Mouse (Mus musculus) forebrain, embryonic 11.5 days (tissue): ENCODE results near the gene Wdr18. TPM values are rescaled to one million over a fixed set of nuclear protein-coding genes. Genes with fewer than 3 reads are reported as not detected.
A peak's percentile ranks its signal among the peaks of the same experiment; 100 is the strongest.

Experiments
- ATAC-seq: fragments of 200-750 bp; cut with Nextera tagmentation; replicated peaks from 2 replicates; pipeline ENCODE4 v1.8.0; 2017; ENCODE audit warnings: moderate TSS enrichment; ENCODE audit not compliant: low FRiP score
- DNase-seq: peaks from one replicate; pipeline ENCODE4 v3.0.0-alpha.2; 2017; ENCODE audit warnings: low spot score
- H3K27ac ChIP-seq: fragments of 300-500 bp; sonication (generic); 2 replicates; pipeline ENCODE4 v1.5.1; 2014; ENCODE audit warnings: low read depth, low read length
- H3K27me3 ChIP-seq: fragments of 300-500 bp; sonication (generic); 2 replicates; pipeline ENCODE4 v1.6.1; 2014; ENCODE audit warnings: mild to moderate bottlenecking, low read length, mixed read lengths; ENCODE audit not compliant: control insufficient read depth, insufficient read depth
- H3K36me3 ChIP-seq: fragments of 300-500 bp; sonication (generic); 2 replicates; pipeline ENCODE4 v1.6.1; 2014; ENCODE audit warnings: mild to moderate bottlenecking, low read length, moderate library complexity, mixed read lengths; ENCODE audit not compliant: control insufficient read depth, insufficient read depth
- H3K4me1 ChIP-seq: fragments of 300-500 bp; sonication (generic); replicated peaks from 2 replicates; pipeline ENCODE4 v1.6.1; 2014; ENCODE audit warnings: low read length, mixed read lengths; ENCODE audit not compliant: control insufficient read depth, insufficient read depth
- H3K4me2 ChIP-seq: fragments of 300-500 bp; sonication (generic); 2 replicates; pipeline ENCODE4 v1.6.1; 2014; ENCODE audit warnings: low read depth, mild to moderate bottlenecking, low read length, moderate library complexity, mixed read lengths; ENCODE audit not compliant: severe bottlenecking
- H3K4me3 ChIP-seq: fragments of 300-500 bp; sonication (generic); 2 replicates; pipeline ENCODE4 v1.5.1; 2014; ENCODE audit warnings: low read depth, low read length
- H3K9ac ChIP-seq: fragments of 300-500 bp; sonication (generic); 2 replicates; pipeline ENCODE4 v1.6.1; 2014; ENCODE audit warnings: low read length
- H3K9me3 ChIP-seq: fragments of 300-500 bp; sonication (generic); 2 replicates; pipeline ENCODE4 v1.6.1; 2016; ENCODE audit warnings: low read length, mixed read lengths; ENCODE audit not compliant: control insufficient read depth
- WGBS: fragments of 180-500 bp; shearing (Covaris S2); extraction: QIAGEN DNeasy Blood & Tissue Kit; methylation state at CpG from one replicate; pipeline ENCODE4 v1.1.7; 2014; 5-methylcytosine and 5-hydroxymethylcytosine counted together
- polyA plus RNA-seq: library from polyadenylated mRNA; unstranded; fragments of >200 nt; fragmentation: Nextera tagmentation; extraction: Ambion mirVana; gene quantifications from 2 replicates; pipeline ENCODE4 v1.2.1, GENCODE M21; 2014

The Wdr18 gene
- polyA plus RNA-seq, 1 experiment from 2014 or later = 111 TPM

DNA sequence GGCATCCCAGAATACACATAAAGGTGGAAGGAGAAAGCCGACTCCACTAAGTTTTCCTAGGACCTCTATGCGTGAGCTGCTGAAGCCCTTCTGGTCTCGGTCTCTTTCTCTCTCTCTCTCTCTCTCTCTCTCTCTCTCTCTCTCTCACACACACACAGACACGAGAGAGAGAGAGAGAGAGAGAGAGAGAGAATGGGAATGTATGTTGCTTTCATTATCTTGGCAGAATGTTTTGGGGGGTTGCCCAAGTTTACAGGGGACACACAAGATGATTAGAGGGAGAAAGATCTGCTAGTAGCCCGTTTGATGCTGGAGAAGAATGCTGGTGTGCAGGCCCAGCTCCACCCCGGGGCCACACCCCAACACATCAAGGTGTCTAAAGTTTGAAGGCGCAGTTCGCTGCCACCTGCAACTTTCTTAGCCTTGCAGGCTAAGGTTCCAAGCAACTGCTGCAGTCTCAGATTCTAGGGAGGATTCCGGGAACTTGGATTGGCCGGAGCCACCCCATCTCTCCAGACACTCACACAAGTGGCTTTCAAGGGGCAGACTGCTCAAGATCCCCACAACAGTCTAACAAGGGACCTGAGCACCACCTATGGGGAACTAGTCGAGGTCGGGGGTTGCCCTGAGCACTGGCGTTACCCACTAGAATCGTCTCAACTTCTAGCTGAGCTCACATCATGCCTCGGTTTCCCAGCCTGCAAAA, 34.0 kb upstream of the Wdr18 start:
- Histone ChIP-seq H3K27me3 (peaks cover 27% of the 10 kb centered on the region), H3K27ac (0 out of 2 replicates have a peak overlapping the region, but pooled peaks have one; percentile 25), H3K9ac (peak overlapping the region; percentile 83; the same call in 1 of the 2 replicates), H3K9me3 (no peaks in the 10 kb centered on the region), H3K4me2 (peak overlapping the region; percentile 83), H3K4me3 (peak overlapping the region; percentile 86), H3K4me1 (peaks cover 7% of the 10 kb centered on the region), H3K36me3 (no peaks in the 10 kb centered on the region)
- ATAC-seq = no peak
- 14% methylated on average over 14 of the region's 15 CpGs for WGBS
- DNase-seq = no peak

DNA sequence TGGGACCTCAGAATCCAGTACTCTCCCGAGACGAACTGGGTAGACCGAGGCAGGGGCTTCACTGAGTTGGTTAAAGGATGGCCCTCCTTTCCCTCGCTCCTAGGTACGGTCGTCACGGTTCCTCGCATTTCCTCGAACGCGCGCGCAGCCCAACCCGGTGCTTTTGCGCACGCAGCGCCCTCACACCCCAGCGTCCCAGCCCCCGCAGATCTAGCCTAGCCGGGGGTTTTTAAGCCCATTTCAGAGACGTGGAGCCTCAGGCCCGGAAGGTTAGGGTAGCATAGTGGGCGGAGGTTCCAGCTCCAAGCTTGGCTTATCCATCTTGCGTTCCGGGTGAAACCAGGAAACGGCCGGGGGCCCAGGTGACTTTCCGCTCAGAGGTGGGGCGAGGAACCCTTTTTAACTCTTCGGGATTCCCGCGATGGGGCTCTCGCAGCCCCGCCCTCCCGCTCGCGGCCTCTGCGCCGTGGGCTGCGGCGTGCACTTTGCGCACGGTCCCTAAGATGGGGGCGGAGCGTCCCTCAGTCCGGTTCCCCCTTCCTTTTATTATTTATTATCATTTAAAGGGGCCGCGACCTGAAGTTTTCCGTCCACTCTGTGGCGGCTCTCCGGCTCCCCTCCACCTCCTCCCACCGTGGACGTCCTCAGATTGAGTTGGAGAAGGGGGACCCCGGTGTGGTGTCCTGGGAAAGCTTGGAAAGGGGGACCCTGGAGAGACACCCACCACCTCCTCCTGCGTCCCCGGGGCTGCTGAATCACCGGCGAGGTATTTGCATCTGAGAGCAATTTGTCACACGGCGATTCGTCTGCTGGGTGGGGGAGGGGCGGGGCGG, 33.2 kb upstream of the Wdr18 start, which contains the start of gene Arid3a:
TSS of gene Arid3a (plus strand) at position 553 of the 833 bp plus-strand sequence.
- Histone ChIP-seq H3K27me3 (peaks cover 19% of the 10 kb centered on the region), H3K27ac (peak within 1 kb of the TSS; percentile 72), H3K9ac (peak within 1 kb of the TSS; percentile 83), H3K4me1 (peaks cover 6% of the 10 kb centered on the region), H3K36me3 (no peaks in the 10 kb centered on the region), H3K4me3 (peak within 1 kb of the TSS; percentile 86), H3K4me2 (peak within 1 kb of the TSS; percentile 83), H3K9me3 (no peaks in the 10 kb centered on the region)
- ATAC-seq (peak; percentile 73), DNase-seq (peak; percentile 95)
- under 1% methylated on average over 63 of the region's 63 CpGs for WGBS

DNA sequence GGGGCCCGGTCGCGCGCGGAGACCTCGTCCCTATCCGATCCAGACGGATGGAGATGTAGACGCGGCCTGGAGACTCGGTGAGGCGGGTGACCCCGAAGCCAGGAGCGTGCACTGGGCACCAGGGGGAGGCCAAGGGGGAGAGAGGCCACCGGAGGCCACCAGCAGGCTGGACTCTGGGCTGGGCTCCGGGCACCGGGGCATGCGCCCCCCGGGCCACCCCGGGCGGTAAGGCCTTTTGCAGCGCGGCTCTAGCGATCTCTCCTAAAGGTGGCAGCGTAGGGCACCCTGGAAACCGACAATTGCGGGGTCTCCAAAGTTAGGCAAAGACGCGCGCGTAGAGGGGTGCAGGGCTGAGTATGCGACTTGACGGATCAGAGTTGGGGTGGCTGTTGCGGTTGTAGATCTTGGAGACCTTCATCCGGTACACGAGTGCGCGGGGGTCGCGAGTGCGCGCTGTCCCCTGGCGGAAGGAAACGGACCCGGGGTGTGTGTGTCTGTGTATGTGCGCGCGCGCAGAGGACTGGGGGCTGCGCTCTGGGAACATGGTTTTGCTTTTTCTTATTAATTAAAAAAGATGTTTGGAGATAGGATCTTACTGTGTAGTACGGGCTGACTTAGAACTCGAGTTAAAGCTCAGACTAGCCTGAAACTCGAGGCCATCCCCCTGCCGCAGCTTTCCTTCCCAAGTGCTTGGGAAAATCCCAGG, 32.5 kb upstream of the Wdr18 start:
- Histone ChIP-seq H3K9me3 (no peaks in the 10 kb centered on the region), H3K9ac (peak overlapping the region; percentile 83), H3K4me2 (peak overlapping the region; percentile 83), H3K36me3 (no peaks in the 10 kb centered on the region), H3K4me3 (peak overlapping the region; percentile 86), H3K27ac (peak overlapping the region; percentile 72), H3K4me1 (peaks cover 6% of the 10 kb centered on the region), H3K27me3 (peaks cover 11% of the 10 kb centered on the region)
- ATAC-seq (peak; percentile 61), DNase-seq (peak; percentile 87)
- 0% methylated on average over 53 of the region's 54 CpGs for WGBS

DNA sequence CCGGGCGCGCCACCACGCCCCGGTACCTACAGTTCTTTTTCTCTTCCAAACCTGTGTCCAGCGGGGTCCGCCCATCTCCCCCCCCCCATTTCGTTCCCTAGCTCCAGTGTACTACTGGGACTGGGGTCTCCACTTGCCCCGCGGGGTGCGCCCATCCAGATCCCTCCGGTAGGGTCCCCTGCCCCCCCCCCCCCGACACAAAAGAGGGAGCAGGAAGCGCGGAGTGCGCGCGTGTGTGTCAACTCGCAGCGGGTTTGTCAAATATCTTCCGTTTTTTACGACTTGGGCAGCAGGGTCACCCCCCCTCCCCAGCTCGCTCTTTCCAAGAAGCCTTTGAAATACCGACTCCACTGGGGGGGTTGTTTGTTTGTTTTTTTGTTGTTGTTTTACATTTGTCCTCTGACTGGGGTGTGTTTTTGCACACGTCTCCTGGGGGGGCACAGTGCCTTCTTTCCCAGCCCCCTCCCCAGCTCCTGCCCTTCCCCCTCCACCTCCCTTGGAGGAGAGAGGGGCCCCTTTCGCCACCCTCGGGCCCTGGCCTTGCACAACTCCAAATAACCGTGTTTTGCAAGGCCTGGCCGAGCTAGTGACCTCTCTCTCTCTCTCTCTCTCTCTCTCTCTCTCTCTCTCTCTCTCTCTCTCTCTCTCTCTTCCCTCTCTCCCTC, 31.8 kb upstream of the Wdr18 start:
- Histone ChIP-seq H3K4me1 (peaks cover 9% of the 10 kb centered on the region), H3K4me2 (peak overlapping the region; percentile 83), H3K4me3 (peak overlapping the region; percentile 86), H3K9ac (peak overlapping the region; percentile 83), H3K27me3 (peaks cover 4% of the 10 kb centered on the region), H3K9me3 (no peaks in the 10 kb centered on the region), H3K36me3 (no peaks in the 10 kb centered on the region), H3K27ac (peak overlapping the region; percentile 72; the same call in 1 of the 2 replicates)
- ATAC-seq (no peak), DNase-seq (peak; percentile 78)
- WGBS = under 1% methylated on average over 29 of the region's 29 CpGs

- no peak for DNase-seq
- H3K9me3 ChIP-seq = no peaks in the 10 kb centered on the region
- ATAC-seq = 0 out of 2 replicates have a peak, but pooled peaks have one; percentile 10
- peak overlapping the region; percentile 49 for H3K9ac ChIP-seq
- H3K27ac ChIP-seq = peak overlapping the region; percentile 59; the same call in 1 of the 2 replicates
- H3K4me1 ChIP-seq = peaks cover 9% of the 10 kb centered on the region
- no peaks in the 10 kb centered on the region for H3K36me3 ChIP-seq
- H3K4me2 ChIP-seq = peak overlapping the region; percentile 83
- H3K4me3 ChIP-seq = peak overlapping the region; percentile 86
- 19% methylated on average over 9 of the region's 9 CpGs for WGBS
- H3K27me3 ChIP-seq = no peaks in the 10 kb centered on the region; the same call in 1 of the 2 replicates
Observed at GRCm38 (mm10) chr10:79928907-79929701, 30.8 kb upstream of the Wdr18 start.

DNA sequence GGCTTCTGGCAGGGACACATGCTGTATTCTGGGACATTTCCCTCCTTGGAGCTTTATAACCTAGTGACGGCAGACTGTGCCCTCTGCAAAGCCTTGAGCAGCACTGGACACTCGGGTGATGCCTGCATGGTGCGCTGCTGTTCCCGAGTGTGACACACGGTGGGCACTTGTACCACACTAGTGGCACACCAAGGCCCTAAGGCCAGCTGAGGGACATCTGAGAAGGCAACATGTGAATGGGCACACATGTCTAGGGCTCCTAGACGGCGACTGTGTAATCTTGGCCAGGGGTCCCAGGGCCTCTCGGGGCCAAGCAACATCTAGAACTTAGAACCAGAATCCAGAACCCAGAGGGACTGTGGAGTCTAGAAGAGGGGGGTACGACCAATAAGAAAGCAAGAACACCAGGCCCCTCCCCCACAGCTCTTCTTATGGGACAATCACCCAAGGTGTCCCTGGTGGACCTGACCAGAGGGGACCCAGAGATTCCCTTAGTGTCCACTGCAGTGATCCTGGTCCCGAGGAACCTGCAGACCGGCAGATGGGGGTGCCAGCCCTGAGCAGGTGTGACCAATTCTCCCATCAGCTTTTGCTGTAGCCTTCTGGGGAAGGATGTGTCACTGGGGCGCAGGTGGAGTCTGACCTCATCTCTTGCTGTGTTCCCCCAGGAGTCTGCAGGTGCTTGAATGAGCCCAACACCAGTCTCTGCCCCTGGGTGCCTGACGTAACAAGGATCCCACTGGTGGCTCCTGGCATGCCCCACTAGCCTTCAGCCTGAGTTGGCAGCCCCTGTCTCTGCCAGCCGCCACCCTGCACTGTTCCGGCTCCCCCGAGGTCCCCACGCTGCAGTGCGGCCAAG, 29.8 kb upstream of the Wdr18 start:
- Histone ChIP-seq H3K9me3 (no peaks in the 10 kb centered on the region), H3K9ac (no peak overlapping the region), H3K4me3 (no peak overlapping the region), H3K27ac (no peak overlapping the region), H3K36me3 (no peaks in the 10 kb centered on the region), H3K27me3 (no peaks in the 10 kb centered on the region), H3K4me2 (no peak overlapping the region), H3K4me1 (peaks cover 9% of the 10 kb centered on the region)
- WGBS = 91% methylated on average over 18 of the region's 18 CpGs
- ATAC-seq (no peak), DNase-seq (no peak)

- H3K36me3 ChIP-seq = no peaks in the 10 kb centered on the region
- H3K4me3 ChIP-seq = no peak overlapping the region
- no peak overlapping the region for H3K4me2 ChIP-seq
- WGBS = 94% methylated on average over 16 of the region's 16 CpGs
- H3K27ac ChIP-seq = no peak overlapping the region
- DNase-seq = no peak
- H3K9ac ChIP-seq = no peak overlapping the region
- no peak for ATAC-seq
- H3K4me1 ChIP-seq = peaks cover 9% of the 10 kb centered on the region
- no peaks in the 10 kb centered on the region for H3K27me3 ChIP-seq
- no peaks in the 10 kb centered on the region for H3K9me3 ChIP-seq
Observed at GRCm38 (mm10) chr10:79930826-79931186, 29.1 kb upstream of the Wdr18 start.
